Mouse (Mus musculus) CD4-positive, CD25-positive, alpha-beta regulatory T cell, adult 4 months (primary cell): ENCODE measurements at regions not wholly inside any gene's neighbourhood (a gene's known extent, or its start where the extent isn't known, plus 50 kb on each side); places are given as distances from the start of the nearest gene placed in this dataset.

Experiments
- ATAC-seq: one replicate; pipeline ENCODE4 v1.8.0; 2017

DNA sequence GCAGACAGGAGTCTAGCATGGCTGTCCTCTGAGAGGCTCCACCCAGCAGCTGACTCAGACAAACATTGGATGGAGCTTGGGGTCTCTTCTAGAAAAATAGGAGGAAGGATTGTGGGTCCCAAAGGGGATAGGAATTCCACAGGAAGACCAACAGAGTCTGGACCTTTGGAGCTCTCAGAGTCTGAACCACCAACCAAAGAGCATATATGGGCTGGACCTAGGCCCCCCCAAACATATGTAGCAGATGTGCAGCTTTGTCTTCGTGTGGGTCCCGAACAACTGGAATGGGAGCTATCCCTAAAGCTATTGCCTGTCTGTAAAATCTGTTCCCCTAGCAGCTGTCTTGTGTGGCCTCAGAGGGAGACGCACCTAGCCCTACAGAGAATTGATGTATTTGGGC lies 50.1 kb upstream of the Cpm start:
- no peak for ATAC-seq

DNA sequence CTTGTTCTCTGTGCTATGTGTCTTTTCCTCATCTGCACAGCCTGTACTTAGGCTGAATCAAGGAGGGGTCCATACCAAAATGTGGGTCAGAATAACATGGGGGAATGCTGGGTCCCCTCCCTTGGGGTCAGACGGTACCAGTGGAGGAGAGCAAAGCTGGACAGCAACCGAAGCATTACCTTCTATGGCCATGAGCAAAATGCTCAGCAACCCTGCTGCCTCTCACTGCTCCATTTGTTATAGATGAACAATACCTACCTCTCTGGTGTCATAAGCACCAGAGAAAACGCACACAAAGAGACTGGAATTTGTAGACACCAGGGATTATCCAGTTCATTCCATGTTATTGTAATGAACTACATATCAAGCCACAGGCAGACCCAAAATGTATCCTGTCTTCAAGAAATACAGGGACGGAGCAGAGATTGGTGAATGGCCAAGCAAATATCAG lies 50.6 kb upstream of the Cpm start:
- ATAC-seq, result no peak

DNA sequence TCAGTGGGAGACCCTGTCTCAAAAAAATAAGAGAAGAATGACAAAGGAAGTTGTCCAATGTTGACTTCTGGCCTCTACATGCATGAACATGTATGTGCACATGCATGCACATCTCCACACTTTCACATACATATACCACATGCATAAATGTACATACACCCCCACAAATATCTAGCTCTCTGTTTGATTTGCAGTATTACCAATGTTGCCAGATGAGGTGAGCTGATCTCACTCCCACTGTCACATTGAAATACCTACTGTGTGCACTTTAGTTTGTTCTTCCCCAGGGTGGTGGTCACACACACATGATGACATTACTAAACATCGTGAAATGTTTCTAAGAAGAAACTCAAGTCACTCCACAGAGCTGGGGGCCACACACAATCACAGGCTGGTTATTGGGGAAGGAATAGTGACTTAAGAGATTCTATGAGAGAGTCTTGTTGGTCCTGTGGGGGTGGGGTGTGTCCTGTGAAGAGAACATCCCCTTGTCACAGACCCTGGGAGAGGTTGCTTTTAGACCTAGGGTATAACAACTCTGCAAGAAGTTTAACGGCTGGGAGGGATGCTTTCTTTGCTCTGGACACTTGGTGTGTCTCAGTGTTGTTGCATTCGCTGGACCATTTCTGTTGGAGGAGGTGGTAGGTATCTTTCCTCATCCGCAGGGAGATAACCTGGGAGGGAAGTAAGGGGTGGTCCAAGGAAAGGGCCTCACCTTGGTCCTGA lies 51.2 kb upstream of the Cpm start:
- no peak for ATAC-seq

DNA sequence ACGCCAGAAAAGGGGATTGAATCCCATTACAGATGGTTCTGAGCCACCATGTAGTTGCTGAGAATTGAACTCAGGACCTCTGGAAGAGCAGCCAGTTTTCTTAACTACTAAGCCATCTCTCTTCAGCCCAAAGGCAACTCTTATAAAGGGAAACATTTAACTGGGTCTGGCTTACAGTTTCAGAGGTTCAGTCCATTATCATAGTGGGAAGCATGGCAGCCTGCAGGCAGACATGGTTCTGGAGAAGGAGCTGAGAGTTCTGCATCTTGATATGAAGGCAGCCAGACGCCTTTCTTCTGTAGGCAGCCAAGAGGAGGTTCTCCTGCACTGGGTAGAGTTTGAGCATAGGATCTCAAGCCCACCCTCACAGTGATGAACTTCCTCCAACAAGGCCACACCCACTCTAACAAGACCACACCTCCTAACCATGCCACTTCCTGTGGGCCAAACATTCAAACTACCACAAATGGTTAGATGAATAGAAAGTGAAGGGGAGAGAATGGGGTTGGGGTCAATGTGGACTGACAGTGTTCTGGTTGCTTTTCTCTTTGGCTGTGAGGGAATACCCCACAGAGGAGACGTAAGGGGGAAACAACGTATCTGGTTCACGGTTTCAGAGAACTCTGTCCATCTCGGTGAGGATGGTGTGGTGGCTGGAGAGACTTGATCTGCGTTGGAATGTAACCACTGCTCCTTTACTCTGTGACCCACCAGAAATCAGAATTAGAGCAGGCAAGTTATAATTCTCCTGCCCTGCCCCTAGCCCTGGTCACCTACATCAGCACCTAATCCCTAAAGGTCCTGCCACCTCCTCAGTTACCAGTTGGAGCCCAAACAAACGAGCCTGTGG lies 52.2 kb upstream of the Cpm start:
- no peak for ATAC-seq

DNA sequence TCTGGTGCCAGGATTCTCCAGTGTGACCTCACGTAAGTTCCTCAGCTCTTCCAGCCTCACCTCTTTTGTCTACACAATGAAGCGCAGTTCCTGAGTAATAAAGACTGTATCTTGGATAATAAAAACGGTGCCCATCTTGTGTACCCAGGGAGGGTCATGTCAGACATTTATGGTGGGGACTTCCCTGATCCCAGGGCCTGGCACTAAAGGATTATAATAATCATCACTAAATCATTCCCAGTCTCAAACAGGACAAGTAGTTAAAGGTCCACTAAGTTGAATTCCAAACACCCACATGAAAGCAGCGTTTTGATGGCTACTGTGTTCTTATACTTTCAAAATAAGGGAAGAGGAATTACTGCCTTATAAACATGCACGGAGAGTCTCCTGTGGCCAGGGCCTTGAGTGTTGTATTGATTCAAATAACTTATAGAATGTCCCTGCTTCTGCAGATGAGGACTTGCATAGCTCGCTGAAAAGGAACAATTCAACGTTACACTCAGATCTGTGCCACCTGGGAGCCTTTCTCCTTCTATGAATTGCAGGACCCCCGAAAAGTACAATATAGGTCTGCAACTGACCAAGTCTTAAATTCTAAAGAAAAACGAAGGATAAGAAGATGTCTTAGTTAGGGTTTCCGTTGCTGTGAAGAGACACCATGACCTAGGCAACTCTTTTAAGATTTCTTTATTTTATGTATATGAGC lies 53.0 kb upstream of the Cpm start:
- no peak for ATAC-seq

DNA sequence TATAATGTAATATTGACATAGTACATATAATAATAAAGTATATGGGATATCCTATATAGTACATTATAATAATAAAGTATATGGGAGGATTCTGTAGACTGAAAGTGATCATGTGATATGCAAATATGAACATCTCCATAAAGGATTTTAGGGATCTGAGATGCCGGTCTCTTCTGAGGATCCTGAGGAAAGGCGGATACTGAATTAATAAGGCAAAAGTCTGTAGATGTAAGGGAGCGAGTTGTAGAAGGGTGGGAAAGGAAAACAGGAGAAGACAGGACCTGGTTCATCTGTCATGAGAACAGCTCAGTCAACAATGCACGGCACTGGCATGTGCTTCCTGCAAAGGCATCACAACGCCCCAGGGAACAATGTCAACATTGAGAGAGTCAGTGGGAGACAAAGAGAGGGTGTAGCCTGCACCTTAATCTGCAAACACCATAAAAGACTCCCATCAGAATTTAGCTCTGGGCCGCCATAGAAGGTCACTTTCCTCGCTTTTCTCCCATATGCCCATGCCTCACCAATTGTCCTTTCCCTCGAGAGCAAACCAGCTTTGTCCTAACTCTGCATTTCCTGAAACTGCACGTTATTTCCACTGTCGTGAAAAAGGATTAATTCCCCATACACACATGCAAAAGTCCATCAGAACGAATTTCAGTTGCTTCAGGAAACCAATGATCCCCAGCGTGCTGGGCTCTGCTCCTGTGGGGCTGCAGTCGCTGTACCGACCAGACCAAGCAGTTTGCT lies 53.7 kb upstream of the Cpm start:
- no peak for ATAC-seq

DNA sequence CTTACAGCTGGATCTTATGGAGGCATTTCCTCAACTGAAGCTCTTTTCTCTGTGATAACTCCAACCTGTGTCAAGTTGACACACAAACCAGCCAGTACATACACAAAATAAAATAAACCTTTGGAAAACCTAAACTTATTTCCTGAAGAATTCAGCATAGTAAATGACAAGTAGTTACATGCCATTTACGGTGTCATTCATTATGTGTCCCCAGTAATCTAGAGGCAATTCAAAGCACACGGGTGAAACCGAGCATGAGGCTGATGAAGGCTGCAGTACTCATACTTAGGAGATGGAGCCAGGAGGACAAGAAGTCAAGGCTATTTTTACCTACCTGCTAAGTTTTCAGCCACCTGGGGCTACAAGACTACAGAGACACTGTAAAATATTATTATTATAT lies 54.4 kb upstream of the Cpm start:
- no peak for ATAC-seq

DNA sequence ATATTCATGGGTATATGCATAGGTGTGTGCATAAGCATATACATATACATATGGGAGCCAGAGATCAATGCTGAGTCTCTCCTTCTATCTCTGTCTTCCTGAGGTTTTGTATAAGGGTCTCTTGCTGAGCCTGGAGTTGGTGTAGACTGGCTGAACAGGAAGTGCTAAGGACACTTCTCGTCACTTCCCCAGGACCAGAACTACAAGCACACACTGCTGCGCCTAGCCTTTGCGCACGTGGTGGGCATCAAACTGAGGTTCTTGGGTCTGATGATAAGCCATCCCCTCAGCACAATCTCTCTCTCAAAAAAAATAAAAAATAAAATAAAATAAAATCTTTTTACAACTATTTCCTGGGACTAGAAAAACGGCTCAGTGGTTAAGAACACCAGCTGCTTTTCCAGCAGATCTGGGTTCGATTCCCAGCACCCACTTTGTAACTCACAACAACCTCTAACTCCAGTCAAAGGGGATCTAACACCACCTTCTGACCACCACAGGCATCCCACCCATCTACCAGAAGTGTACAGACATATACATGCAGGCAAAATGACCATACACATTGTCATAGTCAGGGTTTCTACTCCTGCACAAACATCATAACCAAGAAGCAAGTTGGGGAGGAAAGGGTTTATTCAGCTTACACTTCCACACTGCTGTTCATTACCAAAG lies 55.1 kb upstream of the Cpm start:
- ATAC-seq, result no peak

DNA sequence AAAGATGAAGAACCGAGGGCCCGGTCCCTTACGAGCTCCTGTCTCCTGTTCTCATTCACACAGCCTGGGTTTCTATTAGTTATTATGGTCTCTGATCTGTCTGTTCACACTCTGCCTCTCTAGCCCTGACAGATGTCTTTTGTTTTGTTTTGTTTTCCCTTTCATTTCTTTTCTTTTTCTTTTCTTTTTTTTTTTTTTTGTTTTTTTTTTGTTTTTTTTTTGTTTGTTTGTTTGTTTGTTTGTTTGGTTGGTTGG lies 55.8 kb upstream of the Cpm start:
- no peak for ATAC-seq

DNA sequence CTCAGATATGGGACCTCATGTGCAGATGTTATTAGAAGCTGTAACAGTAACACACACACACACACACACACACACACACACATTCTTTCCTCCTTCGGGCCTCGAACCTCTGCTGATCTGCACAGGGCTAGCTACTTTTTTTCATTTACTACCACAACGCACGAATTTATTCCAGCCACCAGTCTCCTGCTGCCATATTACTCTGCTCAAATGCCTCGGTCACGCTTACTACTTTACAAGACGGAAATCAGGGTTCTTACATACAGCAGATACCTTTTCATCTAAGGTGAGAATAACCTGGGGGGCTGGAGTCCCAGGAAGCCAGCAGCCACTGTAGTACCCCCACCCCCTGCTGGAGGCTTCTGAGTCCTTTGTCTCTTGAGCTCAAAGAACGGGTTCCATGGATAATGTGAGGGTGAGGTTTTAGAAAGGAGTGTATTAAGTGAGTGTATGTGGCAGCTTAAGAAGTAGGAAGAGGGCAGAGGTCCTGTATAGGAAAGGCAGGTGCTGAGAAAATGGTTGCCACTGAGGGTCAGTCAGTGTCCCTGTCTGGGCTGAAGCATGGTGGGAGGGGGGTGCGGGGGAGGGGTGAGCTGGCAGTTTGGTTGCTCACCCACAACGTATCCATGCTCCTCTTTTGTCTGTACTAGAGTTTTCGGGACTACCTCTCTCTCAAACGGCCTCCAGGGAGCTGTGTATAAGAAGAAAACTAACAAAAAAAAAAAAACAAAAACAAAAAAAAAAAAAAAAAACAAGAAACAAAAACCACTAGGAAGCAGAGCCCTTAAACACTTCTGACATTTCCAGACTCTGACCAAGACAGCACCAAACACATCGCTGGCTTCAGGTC lies 56.3 kb upstream of the Cpm start:
- ATAC-seq, result no peak

DNA sequence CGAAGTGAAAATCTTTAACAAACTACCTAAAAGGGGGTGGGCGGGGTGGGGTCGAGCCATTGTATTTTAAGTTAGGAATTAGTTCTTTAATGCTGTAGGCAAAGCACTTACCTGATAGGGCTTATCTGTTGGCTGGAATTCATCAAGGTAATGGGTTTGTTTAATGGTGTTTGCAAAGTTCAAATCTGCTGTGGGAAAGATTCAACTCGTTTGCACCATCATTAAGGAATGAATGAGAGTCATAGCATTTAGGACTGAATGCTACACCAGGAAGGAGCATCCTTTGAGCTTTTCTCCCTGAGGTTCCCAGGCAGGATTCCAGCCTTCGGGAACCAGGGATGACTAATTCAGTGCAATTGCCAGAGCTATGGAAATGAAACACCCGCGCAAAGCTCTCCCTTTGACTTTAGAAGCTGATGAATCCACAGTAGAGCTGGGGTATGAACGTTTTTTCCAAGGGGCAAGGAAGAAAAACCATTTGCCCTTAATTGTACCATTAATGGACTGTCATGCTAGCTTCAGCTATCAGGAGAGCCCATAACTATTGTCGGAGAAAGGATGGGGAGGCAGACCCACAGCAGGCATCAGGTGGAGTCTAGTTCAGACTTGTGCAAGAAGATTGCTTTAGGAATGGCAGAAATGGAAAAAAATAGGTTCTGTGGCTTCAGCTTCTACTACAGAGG lies 57.3 kb upstream of the Cpm start:
- ATAC-seq, result no peak

DNA sequence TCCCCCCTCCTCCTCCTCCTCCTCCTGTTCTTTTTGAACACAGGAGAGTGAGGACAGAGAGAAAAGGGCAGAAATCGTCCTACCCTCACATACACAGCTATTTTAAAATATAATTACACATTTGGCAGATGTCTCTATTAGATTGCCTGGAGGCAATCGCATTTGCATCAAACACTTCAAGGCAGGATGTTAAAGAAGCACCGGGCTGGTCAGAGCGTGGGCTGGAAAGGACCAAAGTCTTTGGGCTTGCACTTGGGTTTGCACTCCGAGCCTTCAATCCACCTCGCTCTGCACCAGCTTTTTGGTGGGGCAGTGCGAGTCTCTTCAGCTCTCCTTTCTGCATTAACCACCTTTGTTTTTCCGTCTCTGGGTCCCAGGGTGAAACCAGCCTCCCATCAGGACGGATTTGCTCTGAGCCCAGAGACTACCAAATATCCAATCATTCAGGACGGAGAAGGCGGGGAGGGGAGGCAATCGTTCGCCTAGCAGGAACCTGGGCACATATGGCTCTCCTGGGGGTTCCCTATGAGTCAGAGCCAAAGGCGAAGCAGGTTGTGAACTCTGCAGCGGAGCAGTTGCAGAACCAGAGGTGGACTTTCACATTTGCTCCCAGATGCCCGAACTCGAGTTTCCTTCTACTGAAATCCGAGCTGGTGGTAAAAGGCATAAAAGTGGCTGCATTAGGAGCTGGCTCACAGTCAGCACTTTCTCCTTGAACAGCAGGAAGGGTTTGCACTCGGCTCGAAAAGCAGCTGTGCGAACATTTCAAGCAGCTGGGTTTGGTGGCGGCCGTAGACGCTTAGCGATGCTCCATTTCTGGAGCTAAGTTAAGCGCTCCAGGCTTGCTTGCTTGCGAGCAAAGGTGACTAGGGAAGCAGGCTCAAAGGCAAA lies 58.1 kb upstream of the Cpm start:
- peak; percentile 72 for ATAC-seq

DNA sequence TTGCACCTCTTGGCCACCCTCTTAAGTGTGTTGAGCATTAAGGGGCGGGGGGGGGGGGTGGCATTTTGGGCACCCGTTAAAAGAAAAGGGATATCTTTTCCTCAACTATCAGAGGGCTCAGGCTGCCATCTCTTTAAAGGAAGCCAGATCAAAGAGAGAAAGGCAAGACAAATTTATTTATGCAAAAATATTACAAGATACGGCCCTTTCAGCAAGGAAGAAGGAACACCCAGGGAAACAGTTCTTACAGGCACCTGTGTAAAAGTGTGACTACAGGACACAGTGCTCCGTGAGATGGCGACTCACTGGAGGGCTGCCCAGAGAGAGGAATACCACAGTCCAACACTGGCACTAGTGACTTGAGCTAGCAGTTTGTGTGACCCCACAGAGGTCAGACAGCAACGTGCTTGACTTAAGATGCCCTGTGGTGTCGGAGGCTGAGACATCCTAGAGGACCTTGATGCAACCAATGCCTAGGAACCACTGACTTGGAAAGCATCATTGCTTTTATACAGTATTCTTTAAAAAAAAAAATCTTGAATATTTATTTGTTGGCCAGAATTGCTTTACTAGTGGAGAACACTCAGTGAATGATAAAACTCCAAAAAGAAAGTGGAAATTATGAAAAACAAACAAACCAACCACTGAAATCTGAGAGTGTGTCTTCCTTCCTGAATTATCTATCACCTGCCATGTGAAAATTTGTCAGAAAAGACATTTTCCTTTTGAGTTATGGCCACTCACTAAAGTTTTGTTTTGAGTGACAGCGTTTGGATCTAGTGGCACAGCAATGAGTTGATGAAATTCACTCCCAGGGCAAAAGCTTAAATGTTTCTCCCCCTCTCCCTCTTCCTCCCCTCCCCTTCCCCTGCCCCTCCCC lies 59.0 kb upstream of the Cpm start:
- no peak for ATAC-seq

DNA sequence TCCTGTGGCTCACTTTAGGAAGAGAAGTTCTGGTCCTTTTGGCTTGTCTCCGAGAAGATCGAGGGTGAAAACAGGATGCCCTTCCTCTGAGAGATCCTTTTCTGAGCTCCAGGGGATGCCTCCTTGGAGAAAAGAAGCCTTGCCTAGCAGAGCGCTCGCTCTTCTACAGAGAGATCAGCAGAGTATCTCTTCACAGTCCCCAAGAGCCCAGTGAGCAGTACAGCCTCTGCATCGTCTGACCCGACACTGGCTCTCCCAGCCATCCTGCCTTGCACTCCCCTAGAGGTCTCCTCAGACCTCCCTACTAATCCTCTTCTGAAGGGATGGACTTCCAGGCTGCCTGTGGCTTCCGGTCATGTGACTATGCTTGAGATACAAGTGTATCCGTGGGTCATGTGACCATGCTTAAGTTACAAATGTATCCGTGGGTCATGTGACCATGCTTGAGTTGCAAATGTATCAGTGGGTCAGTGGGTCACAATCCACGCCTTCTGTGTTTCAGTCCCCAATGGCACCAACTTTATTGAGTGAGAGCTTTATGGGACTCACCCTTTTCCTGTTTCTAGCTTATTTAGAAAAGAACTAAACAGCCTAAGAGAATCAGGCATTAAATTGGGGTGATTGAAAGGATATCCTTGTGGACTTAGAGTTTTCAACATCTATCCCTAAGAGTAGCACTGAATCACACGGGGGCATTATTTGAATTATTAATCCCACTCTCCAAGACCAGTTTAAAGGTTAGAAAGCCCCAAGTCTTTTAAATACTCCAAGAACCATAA lies 59.8 kb upstream of the Cpm start:
- no peak for ATAC-seq

DNA sequence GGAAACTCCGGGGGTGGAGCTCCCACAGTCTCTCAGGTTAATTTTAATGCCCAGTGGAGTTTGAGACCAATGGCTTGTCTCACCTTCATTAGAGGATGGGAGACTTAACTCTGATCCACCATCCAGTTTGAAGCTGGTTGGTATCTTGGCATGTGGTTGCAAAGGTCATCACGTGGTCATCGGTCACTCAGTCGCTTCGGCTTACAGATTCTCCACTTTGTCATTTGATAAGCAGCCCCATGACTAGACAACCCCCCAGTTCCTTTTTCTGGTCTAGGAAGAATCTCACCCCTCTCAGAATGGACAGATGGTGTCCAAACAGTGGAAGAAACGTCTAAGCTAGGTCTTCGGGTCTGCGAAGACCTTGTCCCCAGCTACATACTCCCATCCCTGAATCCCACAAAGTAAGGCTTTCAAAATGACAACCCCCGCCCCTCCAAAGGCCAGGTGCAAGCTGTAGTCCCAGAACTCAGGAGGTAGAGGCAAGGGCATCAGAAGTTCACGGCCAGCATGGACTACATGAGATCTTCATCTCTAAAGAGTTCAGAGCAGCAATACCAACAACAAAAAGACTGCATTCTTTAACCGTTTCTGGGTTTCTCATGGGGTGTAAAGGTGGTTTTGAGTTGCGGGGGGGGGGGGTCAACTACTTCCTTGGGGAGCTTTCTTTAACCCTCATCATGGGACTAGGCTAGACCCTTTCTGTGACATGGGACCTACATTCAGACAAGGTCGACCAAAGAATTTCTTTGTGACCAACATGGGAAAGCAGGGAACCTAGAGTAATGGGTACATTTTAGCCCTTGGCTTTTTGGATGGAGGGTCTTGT lies 60.6 kb upstream of the Cpm start:
- no peak for ATAC-seq

DNA sequence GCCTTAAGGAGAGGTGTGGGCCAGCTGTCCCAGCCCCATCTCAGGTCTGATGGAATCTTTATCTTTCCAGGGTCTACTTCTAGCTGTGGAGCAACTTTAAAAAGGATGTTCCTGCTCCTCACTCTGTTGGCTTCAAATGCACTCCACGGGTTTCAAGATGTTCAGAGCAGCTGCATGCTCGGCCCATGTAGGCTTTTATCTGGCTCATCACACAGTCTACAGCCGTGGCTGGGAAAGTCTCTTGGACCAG lies 61.2 kb upstream of the Cpm start:
- no peak for ATAC-seq

DNA sequence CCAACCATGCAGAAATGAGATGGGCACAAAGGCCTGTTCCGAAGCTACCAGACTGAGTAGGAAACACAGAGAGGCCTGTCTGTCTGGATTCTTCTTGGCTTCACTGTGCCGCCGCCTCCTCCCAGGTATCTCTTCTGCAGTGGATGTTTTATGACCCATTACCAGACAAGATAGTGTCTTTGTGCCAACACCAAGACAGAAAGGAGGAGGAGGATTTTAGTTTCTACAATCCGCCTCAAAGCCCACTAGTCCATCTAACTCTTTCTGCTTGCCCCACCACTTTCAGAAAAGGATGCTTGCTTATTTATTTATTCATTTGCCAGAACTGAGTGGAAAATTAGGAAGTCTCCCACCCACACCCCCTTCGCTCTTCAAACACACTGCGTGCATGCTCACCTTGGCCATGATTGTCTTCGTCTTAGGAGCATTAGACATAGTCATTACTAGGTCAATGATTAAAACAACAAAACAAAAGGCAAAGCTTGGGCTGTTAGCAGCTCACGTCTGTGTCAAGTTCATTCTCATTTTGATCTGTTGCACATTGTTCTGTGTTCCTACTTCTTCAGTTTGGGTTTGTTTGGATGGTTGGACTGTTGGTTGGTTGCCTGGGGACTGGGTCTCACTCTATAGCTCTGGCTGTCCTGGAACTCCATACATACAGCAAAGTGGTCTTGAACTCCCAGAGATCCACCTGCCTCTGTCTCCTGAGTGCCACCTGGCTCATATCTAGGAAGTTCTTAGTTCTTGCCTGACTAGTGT lies 61.7 kb upstream of the Cpm start:
- ATAC-seq, result no peak
